Mouse (Mus musculus) bone marrow, adult 2 months (tissue): ENCODE results near the gene Trim11.

Experiments used
- CTCF ChIP-seq: fragments of 200-500 bp; IDR thresholded peaks from 2 replicates; pipeline ENCODE4 v1.5.1; 2011; ENCODE audit warnings: low read length, control low read depth; ENCODE audit not compliant: control insufficient read depth, insufficient read depth
- POLR2A ChIP-seq: fragments of 200-500 bp; IDR thresholded peaks from 2 replicates; pipeline ENCODE4 v1.6.1; 2011; ENCODE audit warnings: low read depth, mild to moderate bottlenecking, control low read depth, low read length, borderline replicate concordance; ENCODE audit not compliant: control insufficient read depth

- TF ChIP-seq CTCF (no peak), POLR2A (no peak)
Observed at GRCm38 (mm10) chr11:58944136-58944535, 33.8 kb upstream of the Trim11 start.
